Mouse (Mus musculus) MEL (cell line): ENCODE data around the gene Il4. TPM values are rescaled to one million over a fixed set of nuclear protein-coding genes. Genes with fewer than 3 reads are reported as not detected.

ENCODE experiments used
- DNase-seq: peaks from one replicate; pipeline ENCODE4 v3.0.0; 2011; ENCODE audit warnings: low read depth, low spot score
- H3K27ac ChIP-seq: 2 replicates; pipeline ENCODE4 v1.5.1; 2012; ENCODE audit warnings: low read depth, mild to moderate bottlenecking, control low read depth, low read length, moderate library complexity; ENCODE audit not compliant: control insufficient read depth
- H3K27me3 ChIP-seq, 2 experiments: fragments of 150-350 bp in 1 of 2; sonication (generic) in 1 of 2; 2 replicates each; pipeline ENCODE4 v1.6.1; 2012; ENCODE audit warnings: low read length in 2 of 2, mild to moderate bottlenecking in 2 of 2, improper control_type of control experiment in 1 of 2, moderate library complexity in 1 of 2; ENCODE audit not compliant: insufficient read depth in 2 of 2, control insufficient read depth in 1 of 2
- H3K36me3 ChIP-seq, 2 experiments: 2 replicates each; pipeline ENCODE4 v1.6.1; 2012 to 2014; ENCODE audit warnings: low read length in 2 of 2, improper control_type of control experiment in 1 of 2, inconsistent platforms in 1 of 2, mild to moderate bottlenecking in 1 of 2; ENCODE audit not compliant: insufficient read depth in 2 of 2, control insufficient read depth in 1 of 2
- H3K4me1 ChIP-seq, 2 experiments: fragments of 150-350 bp in 1 of 2; sonication (generic) in 1 of 2; 2 replicates each; pipeline ENCODE4 v1.6.1; 2012; ENCODE audit warnings: low read length in 2 of 2, improper control_type of control experiment in 1 of 2, mild to moderate bottlenecking in 1 of 2; ENCODE audit not compliant: insufficient read depth in 2 of 2, control insufficient read depth in 1 of 2
- H3K4me3 ChIP-seq, 2 experiments: fragments of 150-350 bp in 1 of 2; sonication (generic) in 1 of 2; 2 replicates each; pipeline ENCODE4 v1.5.1; 2012; ENCODE audit warnings: low read depth in 2 of 2, low read length in 2 of 2, mild to moderate bottlenecking in 2 of 2, moderate library complexity in 2 of 2, control low read depth in 1 of 2, improper control_type of control experiment in 1 of 2; ENCODE audit not compliant: control insufficient read depth in 1 of 2, insufficient read depth in 1 of 2
- H3K79me2 ChIP-seq: 2 replicates; pipeline ENCODE4 v1.6.1; 2012; ENCODE audit warnings: mild to moderate bottlenecking, low read length, moderate library complexity; ENCODE audit not compliant: control insufficient read depth, poor library complexity, insufficient read depth
- H3K9ac ChIP-seq: 2 replicates; pipeline ENCODE4 v1.6.1; 2012; ENCODE audit warnings: low read depth, mild to moderate bottlenecking, control low read depth, low read length, moderate library complexity; ENCODE audit not compliant: control insufficient read depth, poor library complexity, severe bottlenecking
- H3K9me3 ChIP-seq: fragments of 150-350 bp; sonication (generic); replicated peaks from 2 replicates; pipeline ENCODE4 v1.6.1; 2012; ENCODE audit warnings: mild to moderate bottlenecking, low read length, improper control_type of control experiment, moderate library complexity; ENCODE audit not compliant: insufficient read depth
- BHLHE40 ChIP-seq: IDR thresholded peaks from 2 replicates; pipeline ENCODE4 v1.6.1; 2012; ENCODE audit warnings: low read depth, mild to moderate bottlenecking, inconsistent platforms, low read length, improper control_type of control experiment, borderline replicate concordance
- CHD1 ChIP-seq: IDR thresholded peaks from 2 replicates; pipeline ENCODE4 v1.6.1; 2012; ENCODE audit warnings: low read depth, mild to moderate bottlenecking, inconsistent platforms, low read length, improper control_type of control experiment
- CHD2 ChIP-seq: IDR thresholded peaks from 2 replicates; pipeline ENCODE4 v1.6.1; 2011; ENCODE audit warnings: low read length, improper control_type of control experiment
- CTCF ChIP-seq, 3 experiments: IDR thresholded peaks in 2 of 3; conservative IDR thresholded peaks in 1 of 3; 2 replicates each; pipeline ENCODE4 v1.5.1; 2011 to 2012; ENCODE audit warnings: low read length in 3 of 3, low read depth in 2 of 3, mild to moderate bottlenecking in 2 of 3, improper control_type of control experiment in 1 of 3, inconsistent platforms in 1 of 3, mixed read lengths in 1 of 3, moderate library complexity in 1 of 3; ENCODE audit not compliant: control insufficient read depth in 1 of 3, insufficient read depth in 1 of 3, poor library complexity in 1 of 3, severe bottlenecking in 1 of 3
- E2F4 ChIP-seq: IDR thresholded peaks from 2 replicates; pipeline ENCODE4 v1.6.1; 2011; ENCODE audit warnings: low read depth, low read length, improper control_type of control experiment, borderline replicate concordance
- ELF1 ChIP-seq: IDR thresholded peaks from 2 replicates; pipeline ENCODE4 v1.6.1; 2014; ENCODE audit warnings: low read depth, mild to moderate bottlenecking, inconsistent platforms, low read length, improper control_type of control experiment, moderate library complexity
- EP300 ChIP-seq, 2 experiments: IDR thresholded peaks; 2 replicates each; pipeline ENCODE4 v1.6.1; 2011; ENCODE audit warnings: improper control_type of control experiment in 2 of 2, low read length in 2 of 2, low read depth in 1 of 2, mild to moderate bottlenecking in 1 of 2
- ETS1 ChIP-seq: IDR thresholded peaks from 2 replicates; pipeline ENCODE4 v1.6.1; 2012; ENCODE audit warnings: low read depth, mild to moderate bottlenecking, inconsistent platforms, low read length, improper control_type of control experiment, moderate library complexity
- GABPA ChIP-seq: IDR thresholded peaks from 2 replicates; pipeline ENCODE4 v1.6.1; 2012; ENCODE audit warnings: low read depth, mild to moderate bottlenecking, inconsistent platforms, low read length, improper control_type of control experiment, moderate library complexity
- GATA1 ChIP-seq: IDR thresholded peaks from 2 replicates; pipeline ENCODE4 v1.6.1; 2011; ENCODE audit warnings: low read depth, low read length, improper control_type of control experiment
- HCFC1 ChIP-seq: IDR thresholded peaks from 2 replicates; pipeline ENCODE4 v1.6.1; 2012; ENCODE audit warnings: low read depth, mild to moderate bottlenecking, inconsistent platforms, low read length, improper control_type of control experiment, moderate library complexity
- KAT2A ChIP-seq: conservative IDR thresholded peaks from 2 replicates; pipeline ENCODE4 v1.6.1; 2012; ENCODE audit warnings: low read depth, low read length, improper control_type of control experiment, inconsistent platforms
- MAFK ChIP-seq: IDR thresholded peaks from 2 replicates; pipeline ENCODE4 v1.6.1; 2011; ENCODE audit warnings: low read depth, mild to moderate bottlenecking, low read length, improper control_type of control experiment, borderline replicate concordance
- MAX ChIP-seq: IDR thresholded peaks from 2 replicates; pipeline ENCODE4 v1.6.1; 2011; ENCODE audit warnings: low read length, improper control_type of control experiment
- MAZ ChIP-seq: IDR thresholded peaks from 2 replicates; pipeline ENCODE4 v1.6.1; 2012; ENCODE audit warnings: low read depth, mild to moderate bottlenecking, inconsistent platforms, low read length, improper control_type of control experiment
- MYB ChIP-seq: IDR thresholded peaks from 2 replicates; pipeline ENCODE4 v1.6.1; 2011; ENCODE audit warnings: mild to moderate bottlenecking, low read depth, low read length, improper control_type of control experiment
- MYC ChIP-seq: IDR thresholded peaks from 2 replicates; pipeline ENCODE4 v1.6.1; 2011; ENCODE audit warnings: low read depth, mild to moderate bottlenecking, low read length, improper control_type of control experiment, moderate library complexity
- NELFE ChIP-seq: IDR thresholded peaks from 2 replicates; pipeline ENCODE4 v1.6.1; 2011; ENCODE audit warnings: low read depth, low read length, improper control_type of control experiment
- NRF1 ChIP-seq: IDR thresholded peaks from 2 replicates; pipeline ENCODE4 v1.6.1; 2014; ENCODE audit warnings: low read depth, mild to moderate bottlenecking, inconsistent platforms, low read length, improper control_type of control experiment, moderate library complexity; ENCODE audit not compliant: poor library complexity, insufficient read depth, severe bottlenecking
- POLR2A ChIP-seq, 2 experiments: IDR thresholded peaks; 2 replicates each; pipeline ENCODE4 v1.6.1; 2011 to 2012; ENCODE audit warnings: low read length in 2 of 2, mild to moderate bottlenecking in 2 of 2, control low read depth in 1 of 2, improper control_type of control experiment in 1 of 2, low read depth in 1 of 2, moderate library complexity in 1 of 2; ENCODE audit not compliant: control insufficient read depth in 1 of 2, insufficient read depth in 1 of 2, poor library complexity in 1 of 2
- POLR2AphosphoS2 ChIP-seq: IDR thresholded peaks from 2 replicates; pipeline ENCODE4 v1.6.1; 2011; ENCODE audit warnings: low read length, improper control_type of control experiment
- RAD21 ChIP-seq: IDR thresholded peaks from 2 replicates; pipeline ENCODE4 v1.6.1; 2011; ENCODE audit warnings: mild to moderate bottlenecking, low read depth, low read length, improper control_type of control experiment
- RCOR1 ChIP-seq: IDR thresholded peaks from 2 replicates; pipeline ENCODE4 v1.6.1; 2012; ENCODE audit warnings: low read depth, mild to moderate bottlenecking, inconsistent platforms, low read length, improper control_type of control experiment
- SIN3A ChIP-seq: IDR thresholded peaks from 2 replicates; pipeline ENCODE4 v1.6.1; 2012; ENCODE audit warnings: low read length, improper control_type of control experiment, inconsistent platforms
- SMC3 ChIP-seq: IDR thresholded peaks from 2 replicates; pipeline ENCODE4 v1.6.1; 2011; ENCODE audit warnings: low read depth, low read length, improper control_type of control experiment
- TAL1 ChIP-seq: IDR thresholded peaks from 2 replicates; pipeline ENCODE4 v1.6.1; 2012; ENCODE audit warnings: mild to moderate bottlenecking, inconsistent platforms, low read length, moderate library complexity, mixed read lengths
- TBP ChIP-seq: IDR thresholded peaks from 2 replicates; pipeline ENCODE4 v1.8.0; 2011; ENCODE audit warnings: low read depth, low read length, improper control_type of control experiment
- UBTF ChIP-seq: IDR thresholded peaks from 2 replicates; pipeline ENCODE4 v1.6.1; 2012; ENCODE audit warnings: low read depth, mild to moderate bottlenecking, inconsistent platforms, low read length, improper control_type of control experiment, moderate library complexity, borderline replicate concordance; ENCODE audit not compliant: insufficient read depth
- USF1 ChIP-seq: IDR thresholded peaks from 2 replicates; pipeline ENCODE4 v1.6.1; 2014; ENCODE audit warnings: low read depth, mild to moderate bottlenecking, inconsistent platforms, low read length, improper control_type of control experiment, moderate library complexity
- USF2 ChIP-seq, 2 experiments: IDR thresholded peaks; 2 replicates each; pipeline ENCODE4 v1.6.1; 2011 to 2012; ENCODE audit warnings: improper control_type of control experiment in 2 of 2, low read length in 2 of 2, borderline replicate concordance in 1 of 2, inconsistent platforms in 1 of 2, low read depth in 1 of 2, mild to moderate bottlenecking in 1 of 2; ENCODE audit not compliant: insufficient read depth in 1 of 2
- ZC3H11A ChIP-seq: IDR thresholded peaks from 2 replicates; pipeline ENCODE4 v1.6.1; 2012; ENCODE audit warnings: low read depth, mild to moderate bottlenecking, inconsistent platforms, low read length, improper control_type of control experiment
- ZKSCAN1 ChIP-seq: IDR thresholded peaks from 2 replicates; pipeline ENCODE4 v1.6.1; 2012; ENCODE audit warnings: low read depth, mild to moderate bottlenecking, inconsistent platforms, low read length, improper control_type of control experiment, moderate library complexity
- ZMIZ1 ChIP-seq: IDR thresholded peaks from 2 replicates; pipeline ENCODE4 v1.6.1; 2012; ENCODE audit warnings: low read depth, mild to moderate bottlenecking, inconsistent platforms, low read length, improper control_type of control experiment, moderate library complexity
- ZNF384 ChIP-seq: IDR thresholded peaks from 2 replicates; pipeline ENCODE4 v1.6.1; 2012; ENCODE audit warnings: low read depth, mild to moderate bottlenecking, inconsistent platforms, low read length, improper control_type of control experiment
- polyA plus RNA-seq, 2 experiments: library from polyadenylated mRNA; stranded (reverse) in 1 of 2; unstranded in 1 of 2; fragments of >175 nt in 1 of 2; fragments of >200 nt in 1 of 2; gene quantifications; 2 replicates each; pipeline versions ENCODE4 v1.2.1 to v1.2.4; 2012; ENCODE audit warnings: low replicate concordance in 2 of 2, low read depth in 1 of 2; ENCODE audit not compliant: insufficient read length in 2 of 2, insufficient read depth in 1 of 2, missing spikeins in 1 of 2
- total RNA-seq: library from RNA; depleted of rRNA; stranded (reverse); fragments of 300-350 nt; gene quantifications from 2 replicates; pipeline ENCODE4 v1.2.3, GENCODE M21; 2012

The Il4 gene
- total and polyA plus RNA-seq, 3 experiments = 4.3 to 10.4 TPM; not detected in 1

DNA sequence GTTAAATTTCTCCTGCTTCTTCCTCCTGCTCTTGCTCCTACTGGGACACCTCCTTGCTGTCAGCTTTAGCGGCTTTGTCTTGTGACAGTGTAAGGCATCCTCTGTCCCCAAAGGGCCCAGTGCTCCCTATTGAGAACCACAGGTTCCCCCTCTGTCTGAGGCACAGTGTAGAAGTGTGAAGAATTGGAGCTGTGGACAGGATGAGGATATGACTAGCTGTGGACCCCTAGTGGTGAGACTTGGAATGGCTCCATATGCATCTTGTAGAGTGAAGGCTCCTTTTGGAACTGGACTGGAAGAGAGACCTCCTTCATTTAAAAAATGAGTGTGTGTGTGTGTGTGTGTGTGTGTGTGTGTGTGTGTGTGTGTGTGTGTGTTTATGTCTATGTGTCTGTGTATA is 9.4 kb upstream of the Il4 start (continued):
- TF ChIP-seq USF1 = no peak
- TF ChIP-seq MAZ = peak; percentile 79; the same call in 1 of the 2 replicates
- TF ChIP-seq SIN3A = peak; percentile 45; the same call in 1 of the 2 replicates
- no peak; the same call in 1 of the 2 replicates for TF ChIP-seq ETS1
- no peak for TF ChIP-seq USF2 (IDR thresholded peaks at IDR 0.05; ENCODE audit: borderline replicate concordance in 1 of 2, insufficient read depth in 1 of 2, low read depth in 1 of 2, low read length in 2 of 2)
- TF ChIP-seq NRF1 = no peak
- no peak for TF ChIP-seq RCOR1
- TF ChIP-seq RAD21 = peak; percentile 91
- TF ChIP-seq E2F4 = no peak
- no peak for TF ChIP-seq TAL1
- peak; percentile 72 to 97 (median 89) for TF ChIP-seq CTCF (IDR thresholded peaks at IDR 0.05 in 2 of 3, conservative IDR thresholded peaks at IDR 0.05 in 1 of 3; ENCODE audit: control insufficient read depth in 1 of 3, insufficient read depth in 1 of 3, low read depth in 2 of 3, low read length in 3 of 3, poor library complexity in 1 of 3, severe bottlenecking in 1 of 3)
- peak in 1 of 2 experiments; percentile 15; a peak in 1 of 4 replicates for TF ChIP-seq EP300 (IDR thresholded peaks at IDR 0.05; ENCODE audit: low read depth in 1 of 2, low read length in 2 of 2)
- no peak; the same call in 1 of the 2 replicates for TF ChIP-seq ZMIZ1
- no peak for TF ChIP-seq CHD1
- no peak for TF ChIP-seq GABPA
- no peak; the same call in 1 of the 2 replicates for TF ChIP-seq GATA1
- no peak for TF ChIP-seq MYB
- TF ChIP-seq UBTF = no peak
- TF ChIP-seq TBP = peak; percentile 63; the same call in 1 of the 2 replicates
- peak; percentile 45; the same call in 1 of the 2 replicates for TF ChIP-seq ZNF384
- no peak for TF ChIP-seq KAT2A
- TF ChIP-seq SMC3 = peak; percentile 92
- peak; percentile 54 for TF ChIP-seq HCFC1
- TF ChIP-seq CHD2 = no peak

DNA sequence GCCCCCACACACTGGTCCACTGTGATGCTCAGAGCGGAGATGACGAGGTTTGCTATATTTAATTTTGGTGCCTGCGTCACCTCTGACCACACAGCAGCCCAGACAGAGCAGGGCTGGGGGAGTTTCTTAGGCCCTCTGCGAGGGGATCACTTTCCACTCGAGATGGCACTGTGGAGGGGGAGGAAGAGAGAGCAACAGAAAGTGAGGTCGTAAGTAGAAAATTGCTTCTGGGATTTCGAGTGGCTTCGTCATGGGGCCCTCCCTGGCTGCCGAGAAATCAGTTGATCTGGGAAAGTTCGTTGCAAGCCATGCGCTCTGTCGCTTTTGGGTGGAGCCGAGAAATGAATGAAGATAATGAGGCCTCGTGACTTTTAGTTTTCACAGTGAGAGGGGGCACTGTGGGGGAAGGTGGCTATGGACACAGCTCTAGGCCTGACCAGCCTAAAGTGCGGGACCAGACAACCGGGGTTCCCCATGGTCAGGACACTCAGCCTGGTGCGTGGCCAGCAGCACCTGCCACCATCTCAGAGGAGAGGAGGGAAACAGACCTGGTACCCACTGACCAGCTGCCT is 8.4 kb upstream of the Il4 start:
- peaks cover 42 to 61% of the 10 kb centered on the region in 2 experiments for H3K4me1 ChIP-seq
- H3K36me3 ChIP-seq = peaks cover 0 to 46% of the 10 kb centered on the region in 2 experiments; a peak in 2 of 4 replicates
- H3K4me3 ChIP-seq = peak overlapping the region in 1 of 2 experiments; percentile 2; a peak in 1 of 4 replicates
- H3K79me2 ChIP-seq = peaks cover 2% of the 10 kb centered on the region; the same call in 1 of the 2 replicates
- H3K27me3 ChIP-seq = no peaks in the 10 kb centered on the region
- H3K27ac ChIP-seq = peak overlapping the region; percentile 96
- peak overlapping the region; percentile 69 for H3K9ac ChIP-seq
- peak; percentile 90 for DNase-seq
- H3K9me3 ChIP-seq = no peaks in the 10 kb centered on the region
- TF ChIP-seq BHLHE40 = 0 out of 2 replicates have a peak, but pooled peaks have one; percentile 57
- TF ChIP-seq MAX = peak; percentile 98
- TF ChIP-seq NELFE = peak; percentile 40
- TF ChIP-seq ZNF384 = no peak
- TF ChIP-seq USF2 (IDR thresholded peaks at IDR 0.05; ENCODE audit: borderline replicate concordance in 1 of 2, insufficient read depth in 1 of 2, low read depth in 1 of 2, low read length in 2 of 2) = peak in 1 of 2 experiments; percentile 64; a peak in 2 of 4 replicates
- TF ChIP-seq POLR2A (IDR thresholded peaks at IDR 0.05; ENCODE audit: control insufficient read depth in 1 of 2, insufficient read depth in 1 of 2, low read depth in 1 of 2, low read length in 2 of 2, poor library complexity in 1 of 2) = peak; percentile 63 to 75
- no peak for TF ChIP-seq CHD1
- TF ChIP-seq GABPA = no peak
- no peak; the same call in 1 of the 2 replicates for TF ChIP-seq POLR2AphosphoS2
- no peak for TF ChIP-seq MAFK
- TF ChIP-seq GATA1 = peak; percentile 84
- no peak for TF ChIP-seq ZC3H11A
- TF ChIP-seq ELF1 = no peak
- TF ChIP-seq MYC = peak; percentile 93
- no peak for TF ChIP-seq TAL1
- peak; percentile 97 for TF ChIP-seq MYB
- no peak for TF ChIP-seq RAD21
- TF ChIP-seq ZKSCAN1 = no peak
- peak; percentile 55; the same call in 1 of the 2 replicates for TF ChIP-seq HCFC1
